In the genomic region with DNA sequence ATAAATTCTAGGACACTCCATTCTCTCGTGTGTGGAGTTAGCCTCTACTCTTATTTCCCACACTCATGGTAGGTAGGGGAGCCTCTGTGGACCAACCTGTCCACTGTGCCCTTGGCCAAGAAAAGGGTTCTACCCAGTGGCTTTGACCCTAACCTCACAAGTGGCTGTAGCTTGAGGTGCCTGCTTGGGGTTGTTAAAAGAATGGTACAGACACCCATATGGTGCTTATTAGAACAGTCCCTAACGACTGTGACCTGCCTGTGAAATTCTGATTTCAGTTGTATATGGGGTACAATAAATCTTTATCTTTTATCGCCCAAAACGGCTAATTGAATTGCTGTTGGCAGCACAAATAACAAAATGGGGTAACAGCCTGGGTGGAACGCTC, we compare ENCODE assay signal across 8 mouse cellular contexts. TPM values are rescaled to one million over a fixed set of nuclear protein-coding genes. Genes with fewer than 3 reads are reported as not detected.
DNase-seq lines count a peak whose midpoint lies in the region; ATAC-seq lines count a peak whose summit lies in the region.

No protein-coding gene starts in this region.

- peak overlapping the region; percentile 83; the same call in 1 of the 2 replicates for H3K9ac ChIP-seq in kidney, embryonic 14.5 days (ENCODE audit: low read depth, low read length)
- peak overlapping the region; percentile 43; the same call in 1 of the 2 replicates for H3K9ac ChIP-seq in hindbrain, embryonic 15.5 days
- H3K9ac ChIP-seq in midbrain, embryonic 13.5 days (replicated peaks): peak overlapping the region; percentile 73; the same call in 1 of the 2 replicates

- H3K4me1 ChIP-seq in kidney, embryonic 14.5 days (ENCODE audit: control insufficient read depth, insufficient read depth, low read length): peaks cover 55% of the 10 kb centered on the region
- H3K4me1 ChIP-seq in embryonic facial prominence, embryonic 10.5 days: peaks cover 70% of the 10 kb centered on the region
- H3K4me1 ChIP-seq in hindbrain, embryonic 15.5 days (replicated peaks): peaks cover 75% of the 10 kb centered on the region
- H3K4me1 ChIP-seq in midbrain, embryonic 13.5 days (replicated peaks): peaks cover 66% of the 10 kb centered on the region

- H3K4me3 ChIP-seq in kidney, embryonic 14.5 days (ENCODE audit: low read length): peak overlapping the region; percentile 50
- peak overlapping the region; percentile 78 for H3K4me3 ChIP-seq in embryonic facial prominence, embryonic 10.5 days
- peak overlapping the region; percentile 46 for H3K4me3 ChIP-seq in hindbrain, embryonic 15.5 days
- H3K4me3 ChIP-seq in midbrain, embryonic 13.5 days (replicated peaks): peak overlapping the region; percentile 47

- DNase-seq in kidney, adult 9 months: no peak
- DNase-seq in embryonic facial prominence, embryonic 10.5 days (ENCODE audit: low spot score): no peak
- DNase-seq in gastrocnemius, postnatal 4 days (ENCODE audit: low spot score in 2 of 2): no peak
- DNase-seq in right cerebral cortex, postnatal 10 days (ENCODE audit: low spot score in 2 of 2): no peak
- no peak for DNase-seq in adrenal gland, postnatal 14 days

- peak overlapping the region; percentile 98 for H3K27ac ChIP-seq in kidney, embryonic 14.5 days (ENCODE audit: low read depth, low read length)
- peak overlapping the region; percentile 98 for H3K27ac ChIP-seq in embryonic facial prominence, embryonic 10.5 days (replicated peaks)
- H3K27ac ChIP-seq in hindbrain, embryonic 15.5 days (replicated peaks): peak overlapping the region; percentile 82
- peak overlapping the region; percentile 77 for H3K27ac ChIP-seq in midbrain, embryonic 13.5 days

- H3K36me3 ChIP-seq in kidney, embryonic 14.5 days (ENCODE audit: control insufficient read depth, insufficient read depth, low read length): peaks cover 31% of the 10 kb centered on the region; the same call in 1 of the 2 replicates
- peaks cover 34% of the 10 kb centered on the region for H3K36me3 ChIP-seq in embryonic facial prominence, embryonic 10.5 days (replicated peaks)
- H3K36me3 ChIP-seq in hindbrain, embryonic 15.5 days: no peaks in the 10 kb centered on the region
- 0 out of 2 replicates have a peak, but pooled peaks cover 13% of the 10 kb centered on the region for H3K36me3 ChIP-seq in midbrain, embryonic 13.5 days

- peak overlapping the region; percentile 99 for H3K4me2 ChIP-seq in kidney, embryonic 14.5 days (replicated peaks; ENCODE audit: low read depth, low read length)
- H3K4me2 ChIP-seq in hindbrain, embryonic 15.5 days: peak overlapping the region; percentile 93
- H3K4me2 ChIP-seq in midbrain, embryonic 13.5 days (replicated peaks): peak overlapping the region; percentile 89

- WGBS in kidney, embryonic 14.5 days: 7% methylated on average over 5 of the region's 5 CpGs
- WGBS in embryonic facial prominence, embryonic 10.5 days: 35% methylated on average over 5 of the region's 5 CpGs
- WGBS in hindbrain, embryonic 15.5 days: 17% methylated on average over 5 of the region's 5 CpGs
- 24% methylated on average over 5 of the region's 5 CpGs for WGBS in midbrain, embryonic 13.5 days

- no peak for ATAC-seq in kidney, embryonic 14.5 days (ENCODE audit: low FRiP score, low TSS enrichment)
- ATAC-seq in hindbrain, embryonic 15.5 days (ENCODE audit: low FRiP score, low read depth): no peak
- peak; percentile 65 for ATAC-seq in midbrain, embryonic 13.5 days

- no peaks in the 10 kb centered on the region for H3K27me3 ChIP-seq in kidney, embryonic 14.5 days (ENCODE audit: control insufficient read depth, insufficient read depth, low read length)
- no peaks in the 10 kb centered on the region for H3K27me3 ChIP-seq in embryonic facial prominence, embryonic 10.5 days (replicated peaks; ENCODE audit: low read depth, poor library complexity, severe bottlenecking)
- H3K27me3 ChIP-seq in hindbrain, embryonic 15.5 days: no peaks in the 10 kb centered on the region
- H3K27me3 ChIP-seq in midbrain, embryonic 13.5 days: no peaks in the 10 kb centered on the region

- no peaks in the 10 kb centered on the region for H3K9me3 ChIP-seq in kidney, embryonic 14.5 days (ENCODE audit: control insufficient read depth, low read length)
- no peaks in the 10 kb centered on the region; the same call in 1 of the 2 replicates for H3K9me3 ChIP-seq in embryonic facial prominence, embryonic 10.5 days
- H3K9me3 ChIP-seq in hindbrain, embryonic 15.5 days: no peaks in the 10 kb centered on the region
- H3K9me3 ChIP-seq in midbrain, embryonic 13.5 days: no peaks in the 10 kb centered on the region

RNA-seq across cellular contexts. Expression of a gene that starts 8.9 kb away (rescaled TPM):
- 11.6 and 14.6 TPM in 2 replicates for polyA plus RNA-seq in kidney, embryonic 14.5 days (2014; fragmentation: Nextera tagmentation; extraction: Ambion mirVana)
- 4.5 and 5.4 TPM in 2 replicates for polyA plus RNA-seq in embryonic facial prominence, embryonic 10.5 days (2016; fragmentation: Nextera tagmentation; extraction: Ambion mirVana)
- 9.1 and 9.2 TPM in 2 replicates for polyA plus RNA-seq in hindbrain, embryonic 15.5 days (2015; fragmentation: Nextera tagmentation; extraction: Ambion mirVana)
- 8.3 and 9.2 TPM in 2 replicates for polyA plus RNA-seq in midbrain, embryonic 13.5 days (2015; fragmentation: Nextera tagmentation; extraction: Ambion mirVana)
- total RNA-seq in gastrocnemius, postnatal 4 days (2021): 10 to 100 TPM; 71.8 to 76.1 TPM
- 97.2 and 105 TPM in 2 replicates for total RNA-seq in adrenal gland, postnatal 14 days (2021)
